Mouse (Mus musculus): ENCODE results near the gene Dpf2.

- no peak for TF ChIP-seq CTCF (conservative IDR thresholded peaks at IDR 0.05 in 1 of 2, IDR thresholded peaks at IDR 0.05 in 1 of 2; ENCODE audit: low read depth in 2 of 2, low read length in 2 of 2)
- no peak for TF ChIP-seq E2F4 (IDR thresholded peaks at IDR 0.05; ENCODE audit: insufficient replicate concordance, low read depth, low read length)
- no peak for TF ChIP-seq BHLHE40 (IDR thresholded peaks at IDR 0.05; ENCODE audit: low read depth, low read length)
- TF ChIP-seq EP300 (IDR thresholded peaks at IDR 0.05; ENCODE audit: low read length) = no peak
These were observed 15.3 kb upstream of the Dpf2 start for GRCm38 (mm10) chr19:5928104-5928503.

Data from CH12.LX (cell line).